Mouse (Mus musculus) spleen, adult 2 months (tissue): ENCODE measurements around the gene Acadsb.

Experiments used
- CTCF ChIP-seq: fragments of 200-500 bp; IDR thresholded peaks from 2 replicates; pipeline ENCODE4 v1.5.1; 2011; ENCODE audit warnings: mild to moderate bottlenecking, inconsistent platforms; ENCODE audit not compliant: insufficient read depth, insufficient read length, insufficient replicate concordance; ENCODE audit errors: extremely low read depth
- POLR2A ChIP-seq: fragments of 200-500 bp; IDR thresholded peaks from 2 replicates; pipeline ENCODE4 v1.6.1; 2011; ENCODE audit warnings: low read depth, low read length, inconsistent platforms

- TF ChIP-seq POLR2A (peak; percentile 69), CTCF (peak; percentile 85)
Observed at GRCm38 (mm10) chr7:131370648-131371469, 39.5 kb upstream of the Acadsb start, which contains the start of gene Pstk.
